ENCODE assay signal across 17 mouse cellular contexts in genomic region chr8:26778917-26779537, GRCm38 (mm10).
DNase-seq lines count a peak whose midpoint lies in the region; ATAC-seq and TF ChIP-seq lines count a peak whose summit lies in the region.
"Had no signal": no experiment of that assay in that cellular context is flagged by ENCODE, and none has a peak within 500 bp of the region (broad histone marks: within the 10 kb centered on the region; RNA-seq: fewer than 3 reads in every experiment).

No protein-coding gene starts in this region.

- no peaks in the 10 kb centered on the region for H3K36me3 ChIP-seq in hindbrain, embryonic 15.5 days
- H3K36me3 ChIP-seq in hindbrain, embryonic 12.5 days = no peaks in the 10 kb centered on the region
- no peaks in the 10 kb centered on the region for H3K36me3 ChIP-seq in midbrain, postnatal 0 days (ENCODE audit: insufficient read depth, low read length)
- H3K36me3 ChIP-seq in midbrain, embryonic 10.5 days = no peaks in the 10 kb centered on the region
- H3K36me3 ChIP-seq in limb, embryonic 12.5 days = no peaks in the 10 kb centered on the region
- H3K36me3 ChIP-seq: heart, embryonic 15.5 days had no signal

- DNase-seq in midbrain, postnatal 0 days (ENCODE audit: low spot score) = peak; percentile 50
- no peak for DNase-seq in midbrain, embryonic 10.5 days (ENCODE audit: low spot score)
- no peak for DNase-seq in cerebellum, adult 18-20 months
- no peak for DNase-seq in urinary bladder, postnatal 25 days (ENCODE audit: low spot score)
- DNase-seq: adrenal gland, postnatal 10 days; cerebellum, adult 2 months; gastrocnemius, postnatal 14 days; heart, adult 2 months; lung, adult 2 months; thymus, postnatal 4 days had no signal

- peaks cover 13% of the 10 kb centered on the region for H3K4me1 ChIP-seq in hindbrain, embryonic 15.5 days (replicated peaks)
- H3K4me1 ChIP-seq in hindbrain, embryonic 12.5 days = 0 out of 2 replicates have a peak, but pooled peaks cover 5% of the 10 kb centered on the region
- no peaks in the 10 kb centered on the region for H3K4me1 ChIP-seq in midbrain, postnatal 0 days (ENCODE audit: insufficient read depth, low read length)
- H3K4me1 ChIP-seq in midbrain, embryonic 10.5 days = peaks cover 11% of the 10 kb centered on the region
- H3K4me1 ChIP-seq in limb, embryonic 12.5 days (replicated peaks) = peaks cover 24% of the 10 kb centered on the region

- no peak overlapping the region for H3K4me2 ChIP-seq in hindbrain, embryonic 15.5 days
- no peak overlapping the region for H3K4me2 ChIP-seq in hindbrain, embryonic 12.5 days (replicated peaks)
- H3K4me2 ChIP-seq in midbrain, postnatal 0 days (ENCODE audit: low read depth, low read length, poor library complexity, severe bottlenecking) = no peak overlapping the region
- peak overlapping the region; percentile 13 for H3K4me2 ChIP-seq in limb, embryonic 12.5 days
- H3K4me2 ChIP-seq: heart, embryonic 15.5 days; liver, embryonic 11.5 days had no signal

- ATAC-seq in hindbrain, embryonic 15.5 days (ENCODE audit: low FRiP score, low read depth) = peak; percentile 77
- no peak for ATAC-seq in hindbrain, embryonic 12.5 days (ENCODE audit: low FRiP score)
- no peak for ATAC-seq in midbrain, postnatal 0 days (ENCODE audit: low FRiP score)
- peak; percentile 86 for ATAC-seq in limb, embryonic 12.5 days (ENCODE audit: insufficient number of reproducible peaks, insufficient read depth, low FRiP score, low TSS enrichment, low read depth)
- ATAC-seq: midbrain, embryonic 16.5 days had no signal

- H3K4me3 ChIP-seq in hindbrain, embryonic 15.5 days = no peak overlapping the region
- no peak overlapping the region for H3K4me3 ChIP-seq in hindbrain, embryonic 12.5 days
- no peak overlapping the region for H3K4me3 ChIP-seq in midbrain, postnatal 0 days (ENCODE audit: low read depth, low read length)
- no peak overlapping the region for H3K4me3 ChIP-seq in midbrain, embryonic 10.5 days
- H3K4me3 ChIP-seq in limb, embryonic 12.5 days (replicated peaks) = no peak overlapping the region
- H3K4me3 ChIP-seq: heart, adult 2 months; heart, embryonic 15.5 days had no signal

- WGBS in hindbrain, embryonic 15.5 days = 55% methylated on average over 10 of the region's 10 CpGs
- 68% methylated on average over 10 of the region's 10 CpGs for WGBS in hindbrain, embryonic 12.5 days
- WGBS in midbrain, postnatal 0 days = 70% methylated on average over 10 of the region's 10 CpGs
- WGBS in midbrain, embryonic 10.5 days = 80% methylated on average over 10 of the region's 10 CpGs
- WGBS in limb, embryonic 12.5 days = 12% methylated on average over 10 of the region's 10 CpGs

- no peak for TF ChIP-seq CTCF in midbrain, postnatal 0 days (IDR thresholded peaks at IDR 0.05)

- no peak overlapping the region for H3K27ac ChIP-seq in hindbrain, embryonic 15.5 days (replicated peaks)
- H3K27ac ChIP-seq in hindbrain, embryonic 12.5 days = no peak overlapping the region
- H3K27ac ChIP-seq in midbrain, postnatal 0 days (ENCODE audit: low read depth, low read length) = no peak overlapping the region
- H3K27ac ChIP-seq in midbrain, embryonic 10.5 days (replicated peaks) = no peak overlapping the region
- peak overlapping the region; percentile 14; the same call in 1 of the 2 replicates for H3K27ac ChIP-seq in limb, embryonic 12.5 days
- H3K27ac ChIP-seq: heart, adult 2 months; heart, embryonic 15.5 days; macrophage had no signal

- no peak overlapping the region for H3K9ac ChIP-seq in hindbrain, embryonic 15.5 days
- no peak overlapping the region for H3K9ac ChIP-seq in hindbrain, embryonic 12.5 days
- H3K9ac ChIP-seq in midbrain, postnatal 0 days (replicated peaks; ENCODE audit: low read length, poor library complexity, severe bottlenecking) = no peak overlapping the region
- no peak overlapping the region for H3K9ac ChIP-seq in limb, embryonic 12.5 days (replicated peaks)
- H3K9ac ChIP-seq: heart, embryonic 15.5 days had no signal

- H3K9me3 ChIP-seq in hindbrain, embryonic 15.5 days = no peaks in the 10 kb centered on the region
- H3K9me3 ChIP-seq in hindbrain, embryonic 12.5 days (replicated peaks) = no peaks in the 10 kb centered on the region
- no peaks in the 10 kb centered on the region for H3K9me3 ChIP-seq in midbrain, postnatal 0 days (ENCODE audit: low read length)
- no peaks in the 10 kb centered on the region for H3K9me3 ChIP-seq in midbrain, embryonic 10.5 days (replicated peaks)
- no peaks in the 10 kb centered on the region for H3K9me3 ChIP-seq in limb, embryonic 12.5 days
- H3K9me3 ChIP-seq: heart, embryonic 15.5 days had no signal

- H3K27me3 ChIP-seq in hindbrain, embryonic 15.5 days = no peaks in the 10 kb centered on the region; the same call in 1 of the 2 replicates
- peaks cover 7% of the 10 kb centered on the region for H3K27me3 ChIP-seq in hindbrain, embryonic 12.5 days
- no peaks in the 10 kb centered on the region for H3K27me3 ChIP-seq in midbrain, postnatal 0 days (ENCODE audit: insufficient read depth, low read length)
- H3K27me3 ChIP-seq in midbrain, embryonic 10.5 days (ENCODE audit: low read depth, poor library complexity, severe bottlenecking) = peaks cover 14% of the 10 kb centered on the region; the same call in 1 of the 2 replicates
- H3K27me3 ChIP-seq in limb, embryonic 12.5 days = peaks cover 67% of the 10 kb centered on the region

Comparison
In these comparisons a context has a peak if more than half of its experiments do, and no peak if none do; other contexts are left out.
1. ATAC-seq: peak in hindbrain, embryonic 15.5 days (single experiment) and limb, embryonic 12.5 days (single experiment); none in hindbrain, embryonic 12.5 days (single experiment) and midbrain, postnatal 0 days (single experiment).